8 mouse cellular contexts compared by ENCODE assay signal in genomic region chr19:3942986-3943735, GRCm38 (mm10). TPM values are rescaled to one million over a fixed set of nuclear protein-coding genes. Genes with fewer than 3 reads are reported as not detected.
DNase-seq lines count a peak whose midpoint lies in the region; ATAC-seq and TF ChIP-seq lines count a peak whose summit lies in the region.

No protein-coding gene starts in this region.

- no peak overlapping the region for H3K27ac ChIP-seq in intestine, postnatal 0 days (ENCODE audit: low read depth, low read length)
- H3K27ac ChIP-seq in stomach, embryonic 15.5 days, result no peak overlapping the region

- ATAC-seq in intestine, postnatal 0 days, result peak; percentile 66
- ATAC-seq in stomach, embryonic 15.5 days (ENCODE audit: insufficient read depth, low FRiP score, low read depth), result 0 out of 2 replicates have a peak, but pooled peaks have one; percentile 70

- H3K36me3 ChIP-seq in intestine, postnatal 0 days (ENCODE audit: control insufficient read depth, insufficient read depth), result peaks cover 11% of the 10 kb centered on the region; the same call in 1 of the 2 replicates
- no peaks in the 10 kb centered on the region for H3K36me3 ChIP-seq in stomach, embryonic 15.5 days

- H3K4me1 ChIP-seq in intestine, postnatal 0 days (replicated peaks; ENCODE audit: control insufficient read depth, insufficient read depth, low read length), result 0 out of 2 replicates have a peak, but pooled peaks cover 3% of the 10 kb centered on the region
- 0 out of 2 replicates have a peak, but pooled peaks cover 6% of the 10 kb centered on the region for H3K4me1 ChIP-seq in stomach, embryonic 15.5 days

- 18% methylated on average over 27 of the region's 27 CpGs for WGBS in intestine, postnatal 0 days
- 19% methylated on average over 27 of the region's 27 CpGs for WGBS in stomach, embryonic 15.5 days

- no peaks in the 10 kb centered on the region for H3K27me3 ChIP-seq in intestine, postnatal 0 days (replicated peaks; ENCODE audit: control insufficient read depth, insufficient read depth, low read length)
- H3K27me3 ChIP-seq in stomach, embryonic 15.5 days (replicated peaks), result no peaks in the 10 kb centered on the region

- peak overlapping the region; percentile 43 for H3K4me2 ChIP-seq in intestine, postnatal 0 days (replicated peaks; ENCODE audit: low read depth)
- peak overlapping the region; percentile 41 for H3K4me2 ChIP-seq in stomach, embryonic 15.5 days

- H3K9me3 ChIP-seq in intestine, postnatal 0 days (ENCODE audit: control insufficient read depth), result no peaks in the 10 kb centered on the region
- no peaks in the 10 kb centered on the region for H3K9me3 ChIP-seq in stomach, embryonic 15.5 days

- no peak overlapping the region; the same call in 1 of the 2 replicates for H3K4me3 ChIP-seq in intestine, postnatal 0 days (ENCODE audit: low read depth, low read length)
- H3K4me3 ChIP-seq in stomach, embryonic 15.5 days (replicated peaks), result peak overlapping the region; percentile 19; the same call in 1 of the 2 replicates

- TF ChIP-seq CTCF in intestine, postnatal 0 days (IDR thresholded peaks at IDR 0.05; ENCODE audit: low read depth), result peak; percentile 23; the same call in 1 of the 2 replicates

- H3K9ac ChIP-seq in intestine, postnatal 0 days (ENCODE audit: low read depth, low read length), result no peak overlapping the region
- no peak overlapping the region for H3K9ac ChIP-seq in stomach, embryonic 15.5 days

- peak; percentile 60 to 67 for DNase-seq in adrenal gland, postnatal 36 days
- DNase-seq in adrenal gland, adult 2 months, result no peak
- DNase-seq in c-Kit-negative CD71-positive TER-119-positive erythroid progenitor cells, embryonic 14.5 days (ENCODE audit: low read depth, low spot score), result peak; percentile 59
- DNase-seq in lung, adult 18-20 months, result peak; percentile 84 to 87
- no peak for DNase-seq in frontal cortex, adult 2 months (ENCODE audit: extremely low spot score in 1 of 2, low spot score in 1 of 2)
- DNase-seq in Muller cell, postnatal 12 days (ENCODE audit: inconsistent ontology term), result no peak

RNA-seq across cellular contexts. Expression of gene Unc93b1, which starts 8.2 kb away (rescaled TPM):
- 10 to 100 TPM; 49.1 to 62.5 TPM for total RNA-seq in adrenal gland, postnatal 36 days (2021)
- total RNA-seq in adrenal gland, adult 2 months (2021), result 10 to 100 TPM; 48.3 to 59.2 TPM
- 180 and 186 TPM in 2 replicates for polyA plus RNA-seq in adrenal gland, adult 2 months (2012; rRNA removed)
- 28.3 and 29.2 TPM in 2 replicates for polyA plus RNA-seq in intestine, postnatal 0 days (2015; fragmentation: Nextera tagmentation; extraction: Ambion mirVana)
- polyA plus RNA-seq in stomach, embryonic 15.5 days (2015; fragmentation: Nextera tagmentation; extraction: Ambion mirVana), result 21.4 and 22.2 TPM in 2 replicates
- 31.5 and 34.7 TPM in 2 replicates for polyA plus RNA-seq in frontal cortex, adult 2 months (2012; rRNA removed)

RNA-seq across cellular contexts. Expression of gene Aldh3b1, which starts 13.6 kb away (rescaled TPM):
- total RNA-seq in adrenal gland, postnatal 36 days (2021), result 100 to 1,000 TPM in 1 of 2 experiments, 10 to 100 TPM in 1; 30.1 to 194 TPM
- 100 to 1,000 TPM in 1 of 2 experiments, 10 to 100 TPM in 1; 26.6 to 136 TPM for total RNA-seq in adrenal gland, adult 2 months (2021)
- 115 and 188 TPM in 2 replicates for polyA plus RNA-seq in adrenal gland, adult 2 months (2012; rRNA removed)
- polyA plus RNA-seq in intestine, postnatal 0 days (2015; fragmentation: Nextera tagmentation; extraction: Ambion mirVana), result 16.1 and 17.4 TPM in 2 replicates
- 3.6 and 4.2 TPM in 2 replicates for polyA plus RNA-seq in stomach, embryonic 15.5 days (2015; fragmentation: Nextera tagmentation; extraction: Ambion mirVana)
- polyA plus RNA-seq in frontal cortex, adult 2 months (2012; rRNA removed), result 7.9 and 8.5 TPM in 2 replicates

RNA-seq across cellular contexts. Expression of gene Aldh3b3, which starts 15.3 kb away (rescaled TPM):
- total RNA-seq in adrenal gland, postnatal 36 days (2021), result 1 to 10 TPM in 1 of 2 experiments, under 1 TPM in 1; 0.20 to 1.1 TPM
- under 1 TPM; 0.38 to 0.63 TPM for total RNA-seq in adrenal gland, adult 2 months (2021)
- 0.43 and 0.54 TPM in 2 replicates for polyA plus RNA-seq in adrenal gland, adult 2 months (2012; rRNA removed)
- not detected in 2 replicates for polyA plus RNA-seq in intestine, postnatal 0 days (2015; fragmentation: Nextera tagmentation; extraction: Ambion mirVana)
- polyA plus RNA-seq in stomach, embryonic 15.5 days (2015; fragmentation: Nextera tagmentation; extraction: Ambion mirVana), result 0.06 and 0.12 TPM in 2 replicates
- polyA plus RNA-seq in frontal cortex, adult 2 months (2012; rRNA removed), result 0.38 and 0.58 TPM in 2 replicates

RNA-seq across cellular contexts. Expression of gene Aldh3b2, which starts 29.0 kb away (rescaled TPM):
- 10 to 100 TPM in 1 of 2 experiments, 1 to 10 TPM in 1; 4.6 to 13.8 TPM for total RNA-seq in adrenal gland, postnatal 36 days (2021)
- total RNA-seq in adrenal gland, adult 2 months (2021), result 10 to 100 TPM; 12.2 to 15.2 TPM
- polyA plus RNA-seq in adrenal gland, adult 2 months (2012; rRNA removed), result 4.0 and 7.6 TPM in 2 replicates
- 0.17 and 0.51 TPM in 2 replicates for polyA plus RNA-seq in intestine, postnatal 0 days (2015; fragmentation: Nextera tagmentation; extraction: Ambion mirVana)
- 14.6 and 22.8 TPM in 2 replicates for polyA plus RNA-seq in stomach, embryonic 15.5 days (2015; fragmentation: Nextera tagmentation; extraction: Ambion mirVana)
- polyA plus RNA-seq in frontal cortex, adult 2 months (2012; rRNA removed), result 3.5 and 3.6 TPM in 2 replicates

RNA-seq across cellular contexts. Expression of gene Ndufs8, which starts 30.6 kb away (rescaled TPM):
- 100 to 1,000 TPM; 331 to 356 TPM for total RNA-seq in adrenal gland, postnatal 36 days (2021)
- 100 to 1,000 TPM; 376 to 380 TPM for total RNA-seq in adrenal gland, adult 2 months (2021)
- polyA plus RNA-seq in adrenal gland, adult 2 months (2012; rRNA removed), result 391 and 420 TPM in 2 replicates
- 303 and 317 TPM in 2 replicates for polyA plus RNA-seq in intestine, postnatal 0 days (2015; fragmentation: Nextera tagmentation; extraction: Ambion mirVana)
- 312 and 320 TPM in 2 replicates for polyA plus RNA-seq in stomach, embryonic 15.5 days (2015; fragmentation: Nextera tagmentation; extraction: Ambion mirVana)
- polyA plus RNA-seq in frontal cortex, adult 2 months (2012; rRNA removed), result 283 and 291 TPM in 2 replicates

Comparison
In these comparisons a context has a peak if more than half of its experiments do, and no peak if none do; other contexts are left out.
1. DNase-seq: peak in adrenal gland, postnatal 36 days (2 of 2), c-Kit-negative CD71-positive TER-119-positive erythroid progenitor cells, embryonic 14.5 days (single experiment) and lung, adult 18-20 months (2 of 2); none in adrenal gland, adult 2 months (single experiment), frontal cortex, adult 2 months (0 of 2) and Muller cell, postnatal 12 days (single experiment).